Mouse (Mus musculus): Measurements from ENCODE around the gene Gsg1l. TPM values are rescaled to one million over a fixed set of nuclear protein-coding genes. Genes with fewer than 3 reads are reported as not detected.
A peak's percentile ranks its signal among the peaks of the same experiment; 100 is the strongest.

Gene Gsg1l
- polyA plus RNA-seq, 1 experiment, result 0.20 TPM

- Histone ChIP-seq H3K27me3 (ENCODE audit: control insufficient read depth, insufficient read depth, low read length) (peaks cover 20% of the 10 kb centered on the region), H3K36me3 (ENCODE audit: control insufficient read depth, insufficient read depth, low read length) (no peaks in the 10 kb centered on the region), H3K27ac (ENCODE audit: insufficient read depth, low read depth, low read length) (no peak overlapping the region), H3K4me1 (ENCODE audit: control insufficient read depth, insufficient read depth, insufficient read length, low read length) (0 out of 2 replicates have a peak, but pooled peaks cover 2% of the 10 kb centered on the region), H3K4me3 (ENCODE audit: low read depth, low read length) (no peak overlapping the region)
- TF ChIP-seq POLR2A (IDR thresholded peaks at IDR 0.05; ENCODE audit: low read depth, low read length), result no peak
- no peak for TF ChIP-seq CTCF (IDR thresholded peaks at IDR 0.05; ENCODE audit: extremely low read depth, insufficient read length, insufficient replicate concordance, low read depth, low read length)
- WGBS, result 18% methylated on average over 9 of the region's 9 CpGs
Measured at GRCm38 (mm10) chr7:126083341-126083979, 1.2 kb upstream of the Gsg1l start.

GRCm38 (mm10) chr7:126081727-126082285, 405 bp downstream of the Gsg1l start:
- peak overlapping the region; percentile 30 for H3K4me3 ChIP-seq (ENCODE audit: low read depth, low read length)
- 0 out of 2 replicates have a peak, but pooled peaks cover 2% of the 10 kb centered on the region for H3K4me1 ChIP-seq (ENCODE audit: control insufficient read depth, insufficient read depth, insufficient read length, low read length)
- H3K27ac ChIP-seq (ENCODE audit: insufficient read depth, low read depth, low read length), result no peak overlapping the region
- TF ChIP-seq CTCF (IDR thresholded peaks at IDR 0.05; ENCODE audit: extremely low read depth, insufficient read length, insufficient replicate concordance, low read depth, low read length), result no peak
- TF ChIP-seq POLR2A (IDR thresholded peaks at IDR 0.05; ENCODE audit: low read depth, low read length), result no peak
- peaks cover 20% of the 10 kb centered on the region for H3K27me3 ChIP-seq (ENCODE audit: control insufficient read depth, insufficient read depth, low read length)
- WGBS, result 1% methylated on average over 80 of the region's 80 CpGs
- H3K36me3 ChIP-seq (ENCODE audit: control insufficient read depth, insufficient read depth, low read length), result no peaks in the 10 kb centered on the region

DNA sequence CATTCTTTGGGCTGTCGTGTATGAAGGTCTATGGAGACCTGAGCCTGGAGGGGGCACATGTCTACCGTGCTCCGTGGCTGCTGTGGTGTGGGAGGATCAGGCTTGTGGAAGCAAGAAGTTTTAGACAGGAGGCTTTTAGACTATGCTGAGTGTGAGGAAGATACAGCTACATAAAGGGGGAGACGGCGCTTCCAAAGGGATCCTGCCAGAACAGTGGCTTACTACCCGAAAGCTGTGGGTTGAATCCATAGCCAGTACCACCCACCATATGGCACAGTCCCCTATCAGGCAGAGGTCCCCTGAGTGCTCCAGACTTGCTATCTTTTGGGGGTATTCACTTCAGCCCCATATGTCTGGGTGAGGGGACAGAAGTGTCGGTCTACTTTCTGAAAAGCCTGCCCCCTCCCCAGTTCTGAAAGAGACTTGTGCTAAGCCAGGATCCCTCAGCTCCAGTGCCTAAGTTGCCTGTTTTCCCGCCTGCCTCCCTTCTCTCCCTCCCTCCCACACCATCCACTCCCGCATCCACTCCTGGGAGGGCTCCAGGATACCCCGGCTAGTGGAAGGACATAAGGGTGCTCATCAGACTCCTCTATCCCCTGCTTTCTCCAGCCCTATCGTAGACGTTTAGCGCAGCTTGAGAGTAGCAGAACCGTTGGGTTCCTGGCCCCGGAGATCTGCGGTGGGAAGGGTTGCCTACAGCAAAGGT, 1.1 kb downstream of the Gsg1l start:
- H3K27ac ChIP-seq (ENCODE audit: insufficient read depth, low read depth, low read length), result no peak overlapping the region
- H3K27me3 ChIP-seq (ENCODE audit: control insufficient read depth, insufficient read depth, low read length), result peaks cover 20% of the 10 kb centered on the region
- H3K4me1 ChIP-seq (ENCODE audit: control insufficient read depth, insufficient read depth, insufficient read length, low read length), result no peaks in the 10 kb centered on the region
- no peak overlapping the region for H3K4me3 ChIP-seq (ENCODE audit: low read depth, low read length)
- 30% methylated on average over 16 of the region's 16 CpGs for WGBS
- TF ChIP-seq CTCF (IDR thresholded peaks at IDR 0.05; ENCODE audit: extremely low read depth, insufficient read length, insufficient replicate concordance, low read depth, low read length) (no peak), POLR2A (IDR thresholded peaks at IDR 0.05; ENCODE audit: low read depth, low read length) (no peak)
- H3K36me3 ChIP-seq (ENCODE audit: control insufficient read depth, insufficient read depth, low read length), result no peaks in the 10 kb centered on the region

GRCm38 (mm10) chr7:126076935-126077334, 5.3 kb downstream of the Gsg1l start:
- peaks cover 14% of the 10 kb centered on the region for H3K27me3 ChIP-seq (ENCODE audit: control insufficient read depth, insufficient read depth, low read length)
- H3K4me3 ChIP-seq (ENCODE audit: low read depth, low read length), result no peak overlapping the region
- no peaks in the 10 kb centered on the region for H3K36me3 ChIP-seq (ENCODE audit: control insufficient read depth, insufficient read depth, low read length)
- H3K27ac ChIP-seq (ENCODE audit: insufficient read depth, low read depth, low read length), result no peak overlapping the region
- no peaks in the 10 kb centered on the region for H3K4me1 ChIP-seq (ENCODE audit: control insufficient read depth, insufficient read depth, insufficient read length, low read length)
- TF ChIP-seq POLR2A (IDR thresholded peaks at IDR 0.05; ENCODE audit: low read depth, low read length) (no peak), CTCF (IDR thresholded peaks at IDR 0.05; ENCODE audit: extremely low read depth, insufficient read length, insufficient replicate concordance, low read depth, low read length) (no peak)
- 88% methylated on average over 1 of the region's 1 CpGs for WGBS

GRCm38 (mm10) chr7:126075058-126075457, 7.2 kb downstream of the Gsg1l start:
- Histone ChIP-seq H3K27ac (ENCODE audit: insufficient read depth, low read depth, low read length) (no peak overlapping the region), H3K4me1 (ENCODE audit: control insufficient read depth, insufficient read depth, insufficient read length, low read length) (no peaks in the 10 kb centered on the region), H3K36me3 (ENCODE audit: control insufficient read depth, insufficient read depth, low read length) (no peaks in the 10 kb centered on the region), H3K4me3 (ENCODE audit: low read depth, low read length) (no peak overlapping the region), H3K27me3 (ENCODE audit: control insufficient read depth, insufficient read depth, low read length) (no peaks in the 10 kb centered on the region)
- no peak for TF ChIP-seq POLR2A (IDR thresholded peaks at IDR 0.05; ENCODE audit: low read depth, low read length)
- TF ChIP-seq CTCF (IDR thresholded peaks at IDR 0.05; ENCODE audit: extremely low read depth, insufficient read length, insufficient replicate concordance, low read depth, low read length), result no peak
- WGBS, result 67% methylated on average over 9 of the region's 9 CpGs

DNA sequence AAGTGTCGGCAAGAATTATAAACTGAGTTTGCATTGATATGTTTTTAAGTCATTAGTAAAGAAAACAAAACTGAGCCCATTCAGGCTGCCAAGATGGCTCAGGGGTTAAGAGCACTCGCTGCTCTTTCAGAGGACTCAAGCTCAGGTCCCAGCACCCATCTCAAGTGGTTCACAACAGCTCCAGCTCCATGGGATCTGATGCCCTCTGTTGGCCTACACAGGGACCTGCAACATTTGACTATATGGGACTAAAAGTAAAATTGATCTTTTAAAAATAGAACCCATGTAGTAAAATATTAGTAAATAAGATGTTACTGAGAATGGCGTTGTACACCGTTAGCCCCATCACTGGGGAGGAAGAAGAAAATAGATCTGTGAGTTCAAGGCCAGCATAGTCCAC, 11.9 kb downstream of the Gsg1l start:
- no peak for TF ChIP-seq CTCF (IDR thresholded peaks at IDR 0.05; ENCODE audit: extremely low read depth, insufficient read length, insufficient replicate concordance, low read depth, low read length)
- TF ChIP-seq POLR2A (IDR thresholded peaks at IDR 0.05; ENCODE audit: low read depth, low read length), result no peak
- H3K4me1 ChIP-seq (ENCODE audit: control insufficient read depth, insufficient read depth, insufficient read length, low read length), result no peaks in the 10 kb centered on the region
- no peaks in the 10 kb centered on the region for H3K27me3 ChIP-seq (ENCODE audit: control insufficient read depth, insufficient read depth, low read length)
- WGBS, result 89% methylated on average over 4 of the region's 4 CpGs
- H3K36me3 ChIP-seq (ENCODE audit: control insufficient read depth, insufficient read depth, low read length), result no peaks in the 10 kb centered on the region
- H3K27ac ChIP-seq (ENCODE audit: insufficient read depth, low read depth, low read length), result no peak overlapping the region
- H3K4me3 ChIP-seq (ENCODE audit: low read depth, low read length), result no peak overlapping the region

DNA sequence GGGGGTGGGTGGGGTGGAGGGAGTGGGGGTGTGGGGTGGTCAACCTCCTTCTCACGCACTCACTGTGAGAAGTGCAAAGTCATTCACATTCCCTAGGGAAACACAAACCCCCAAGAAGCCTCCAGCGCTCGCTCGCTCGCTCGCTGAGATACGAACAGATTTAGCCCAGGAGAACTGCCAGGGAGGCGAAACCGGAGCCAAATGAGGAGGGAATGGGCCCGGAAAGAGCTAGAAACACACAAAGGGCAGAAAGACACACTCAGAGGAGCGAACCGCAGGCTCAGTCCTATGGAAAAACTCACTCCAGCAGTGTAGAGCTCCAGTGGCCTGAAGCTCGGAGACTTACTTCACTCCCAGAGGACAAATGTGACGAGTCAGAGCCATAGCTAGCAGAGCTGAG, 15.4 kb downstream of the Gsg1l start:
- no peaks in the 10 kb centered on the region for H3K4me1 ChIP-seq (ENCODE audit: control insufficient read depth, insufficient read depth, insufficient read length, low read length)
- H3K27me3 ChIP-seq (ENCODE audit: control insufficient read depth, insufficient read depth, low read length), result no peaks in the 10 kb centered on the region
- 63% methylated on average over 14 of the region's 14 CpGs for WGBS
- no peak overlapping the region for H3K27ac ChIP-seq (ENCODE audit: insufficient read depth, low read depth, low read length)
- TF ChIP-seq CTCF (IDR thresholded peaks at IDR 0.05; ENCODE audit: extremely low read depth, insufficient read length, insufficient replicate concordance, low read depth, low read length) (no peak), POLR2A (IDR thresholded peaks at IDR 0.05; ENCODE audit: low read depth, low read length) (no peak)
- no peaks in the 10 kb centered on the region for H3K36me3 ChIP-seq (ENCODE audit: control insufficient read depth, insufficient read depth, low read length)
- no peak overlapping the region for H3K4me3 ChIP-seq (ENCODE audit: low read depth, low read length)

Measured in small intestine, adult 2 months (tissue).